Mouse (Mus musculus): Measurements from ENCODE around the gene Rasgef1b. TPM values are rescaled to one million over a fixed set of nuclear protein-coding genes. Genes with fewer than 3 reads are reported as not detected.
A peak's percentile ranks its signal among the peaks of the same experiment; 100 is the strongest.

The Rasgef1b gene
- polyA plus RNA-seq, 1 experiment from 2014 or later = 13.3 TPM

DNA sequence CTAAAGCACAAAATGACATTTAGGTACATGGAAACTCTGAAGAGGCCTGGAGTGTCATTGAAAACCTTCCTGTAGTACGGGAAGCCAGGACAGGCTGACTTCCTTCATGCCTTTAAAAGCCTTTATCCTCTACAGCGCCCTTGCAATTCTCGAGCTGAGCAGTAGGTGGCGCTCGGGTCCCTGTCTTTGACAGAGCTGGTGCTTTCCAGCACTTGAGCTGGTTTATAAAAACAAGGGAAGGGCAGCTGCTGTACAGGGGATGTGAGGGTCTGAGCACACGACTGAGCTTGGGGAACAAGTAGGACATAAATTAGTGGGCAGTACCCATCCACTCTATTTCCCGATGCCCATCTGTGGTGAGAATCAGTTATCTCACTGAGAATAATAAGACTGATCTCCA, 480.4 kb downstream of the Rasgef1b start:
- Histone ChIP-seq H3K4me3 (ENCODE audit: low read depth, low read length) (no peak overlapping the region), H3K27me3 (replicated peaks; ENCODE audit: control insufficient read depth, insufficient read depth, low read length) (no peaks in the 10 kb centered on the region), H3K9ac (ENCODE audit: low read depth, low read length) (no peak overlapping the region), H3K36me3 (ENCODE audit: control insufficient read depth, insufficient read depth, low read length) (no peaks in the 10 kb centered on the region), H3K9me3 (ENCODE audit: control insufficient read depth, low read length) (no peaks in the 10 kb centered on the region), H3K27ac (ENCODE audit: low read depth, low read length) (no peak overlapping the region), H3K4me1 (replicated peaks; ENCODE audit: control insufficient read depth, insufficient read depth, low read length) (peaks cover 15% of the 10 kb centered on the region), H3K4me2 (no peak overlapping the region)
- ATAC-seq (replicated peaks; ENCODE audit: low FRiP score) (no peak), DNase-seq (ENCODE audit: low spot score) (peak; percentile 88)
- WGBS = 3% methylated on average over 7 of the region's 7 CpGs

DNA sequence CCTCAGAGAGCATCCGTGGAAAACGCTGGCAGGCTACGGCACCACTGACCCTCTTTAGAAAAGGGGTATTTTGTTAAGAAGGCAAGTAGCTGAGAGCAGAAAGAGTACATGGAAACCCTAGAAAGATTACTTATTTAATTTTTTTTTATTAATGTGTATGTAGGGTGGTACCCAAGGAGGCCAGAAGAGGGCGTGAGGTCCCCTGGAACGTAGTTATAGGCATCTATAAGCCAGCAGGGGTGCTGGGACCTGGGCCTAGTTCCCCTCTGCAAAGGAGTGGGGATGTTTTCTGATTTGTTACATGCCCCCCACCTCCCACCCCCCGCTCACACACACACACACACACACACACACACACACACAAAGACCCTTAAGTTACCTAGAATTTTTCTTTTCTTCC, 480.9 kb downstream of the Rasgef1b start:
- no peaks in the 10 kb centered on the region for H3K27me3 ChIP-seq (replicated peaks; ENCODE audit: control insufficient read depth, insufficient read depth, low read length)
- H3K4me2 ChIP-seq = no peak overlapping the region
- H3K27ac ChIP-seq (ENCODE audit: low read depth, low read length) = no peak overlapping the region
- peaks cover 15% of the 10 kb centered on the region for H3K4me1 ChIP-seq (replicated peaks; ENCODE audit: control insufficient read depth, insufficient read depth, low read length)
- 87% methylated on average over 6 of the region's 6 CpGs for WGBS
- no peaks in the 10 kb centered on the region for H3K36me3 ChIP-seq (ENCODE audit: control insufficient read depth, insufficient read depth, low read length)
- DNase-seq (ENCODE audit: low spot score) (no peak), ATAC-seq (replicated peaks; ENCODE audit: low FRiP score) (no peak)
- H3K9ac ChIP-seq (ENCODE audit: low read depth, low read length) = no peak overlapping the region
- H3K4me3 ChIP-seq (ENCODE audit: low read depth, low read length) = no peak overlapping the region
- no peaks in the 10 kb centered on the region for H3K9me3 ChIP-seq (ENCODE audit: control insufficient read depth, low read length)

DNA sequence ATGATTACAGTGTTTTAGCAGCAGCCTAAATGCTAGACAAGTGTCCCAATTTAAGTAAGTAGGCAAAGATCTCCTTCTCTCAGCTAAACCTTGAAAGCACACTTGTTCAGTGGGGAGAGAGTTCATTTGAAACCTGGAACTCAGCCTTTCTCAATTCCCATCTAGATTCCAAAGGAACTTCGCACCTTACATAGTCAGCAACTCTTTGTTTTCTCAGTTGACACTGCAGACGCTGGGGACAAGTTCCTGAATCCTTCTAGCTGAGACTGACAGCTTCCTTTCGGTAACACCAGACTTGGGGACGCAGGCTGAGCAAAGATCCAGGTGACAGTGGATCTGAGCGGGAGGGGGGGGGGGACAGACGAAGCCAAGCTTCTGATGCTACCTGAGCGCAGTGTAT, 481.4 kb downstream of the Rasgef1b start:
- ATAC-seq (replicated peaks; ENCODE audit: low FRiP score) (no peak), DNase-seq (ENCODE audit: low spot score) (no peak)
- Histone ChIP-seq H3K4me3 (ENCODE audit: low read depth, low read length) (no peak overlapping the region), H3K9me3 (ENCODE audit: control insufficient read depth, low read length) (no peaks in the 10 kb centered on the region), H3K4me2 (no peak overlapping the region), H3K4me1 (replicated peaks; ENCODE audit: control insufficient read depth, insufficient read depth, low read length) (peaks cover 15% of the 10 kb centered on the region), H3K27ac (ENCODE audit: low read depth, low read length) (no peak overlapping the region), H3K36me3 (ENCODE audit: control insufficient read depth, insufficient read depth, low read length) (no peaks in the 10 kb centered on the region), H3K9ac (ENCODE audit: low read depth, low read length) (no peak overlapping the region), H3K27me3 (replicated peaks; ENCODE audit: control insufficient read depth, insufficient read depth, low read length) (no peaks in the 10 kb centered on the region)
- 80% methylated on average over 7 of the region's 7 CpGs for WGBS

DNA sequence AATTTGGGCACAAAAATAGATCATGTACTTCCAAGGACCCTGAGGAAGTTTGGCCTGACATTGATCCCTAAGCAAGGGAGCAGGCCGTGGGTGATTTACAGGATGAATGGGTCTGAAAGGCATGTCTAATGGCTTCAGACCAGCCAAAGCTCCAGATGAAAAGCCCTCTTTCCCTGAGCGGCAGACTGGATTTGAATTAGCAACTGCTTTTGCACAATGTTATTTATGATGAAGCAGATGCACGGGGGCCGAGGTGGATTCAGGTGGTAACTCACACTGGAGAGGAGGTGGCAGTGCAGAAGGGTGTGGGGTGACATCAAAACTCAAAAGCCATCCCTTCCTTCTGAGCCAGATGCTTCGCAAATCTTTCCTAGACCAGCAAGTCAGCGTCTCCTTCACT, 481.9 kb downstream of the Rasgef1b start:
- Histone ChIP-seq H3K4me2 (no peak overlapping the region), H3K9ac (ENCODE audit: low read depth, low read length) (no peak overlapping the region)
- 82% methylated on average over 6 of the region's 6 CpGs for WGBS

DNA sequence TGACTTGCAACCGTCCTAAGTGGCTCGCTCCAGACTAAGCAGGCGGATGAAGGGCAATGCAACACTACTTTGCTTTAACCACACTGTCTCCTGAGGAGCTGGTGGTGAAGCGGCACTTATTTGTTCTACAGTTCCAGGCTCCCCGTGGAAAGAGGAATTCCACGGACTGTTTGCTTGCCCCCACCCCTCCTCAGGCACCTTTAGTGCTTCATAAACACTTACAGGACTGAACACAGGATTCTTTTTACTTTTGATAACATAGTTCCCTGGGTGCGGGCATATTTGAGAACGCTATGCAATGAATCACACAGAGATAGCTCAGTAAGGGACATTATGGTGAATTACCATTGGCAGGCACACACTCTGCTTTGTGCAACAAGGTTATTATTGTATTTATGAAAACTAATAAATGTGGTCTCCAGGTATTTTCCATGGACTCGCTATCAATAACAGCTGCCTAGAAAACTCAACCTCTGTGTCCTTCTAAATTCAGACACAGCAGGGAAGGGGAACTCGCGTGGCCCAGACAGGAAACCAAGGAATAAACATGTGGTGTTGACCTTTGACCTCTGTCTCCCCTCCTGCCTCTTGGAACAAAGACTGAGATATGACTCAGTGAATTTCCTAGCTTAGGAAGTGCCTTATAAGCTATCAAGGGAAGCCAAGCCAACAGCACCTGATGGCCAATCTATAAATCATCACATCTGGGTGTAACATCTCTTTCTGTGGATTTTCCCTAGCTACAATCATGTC, 486.7 kb downstream of the Rasgef1b start:
- H3K4me1 ChIP-seq (replicated peaks; ENCODE audit: control insufficient read depth, insufficient read depth, low read length) = no peaks in the 10 kb centered on the region
- no peak overlapping the region for H3K9ac ChIP-seq (ENCODE audit: low read depth, low read length)
- H3K36me3 ChIP-seq (ENCODE audit: control insufficient read depth, insufficient read depth, low read length) = peaks cover 14% of the 10 kb centered on the region
- H3K27me3 ChIP-seq (replicated peaks; ENCODE audit: control insufficient read depth, insufficient read depth, low read length) = no peaks in the 10 kb centered on the region
- ATAC-seq (replicated peaks; ENCODE audit: low FRiP score) = no peak
- no peak overlapping the region for H3K4me3 ChIP-seq (ENCODE audit: low read depth, low read length)
- DNase-seq (ENCODE audit: low spot score) = no peak
- no peak overlapping the region for H3K27ac ChIP-seq (ENCODE audit: low read depth, low read length)
- no peak overlapping the region for H3K4me2 ChIP-seq
- WGBS = 78% methylated on average over 11 of the region's 11 CpGs
- H3K9me3 ChIP-seq (ENCODE audit: control insufficient read depth, low read length) = no peaks in the 10 kb centered on the region

More for the DNA sequence above, 481.9 kb downstream of the Rasgef1b start:
- Histone ChIP-seq H3K27ac (ENCODE audit: low read depth, low read length) (no peak overlapping the region), H3K4me1 (replicated peaks; ENCODE audit: control insufficient read depth, insufficient read depth, low read length) (peaks cover 15% of the 10 kb centered on the region), H3K36me3 (ENCODE audit: control insufficient read depth, insufficient read depth, low read length) (no peaks in the 10 kb centered on the region), H3K9me3 (ENCODE audit: control insufficient read depth, low read length) (no peaks in the 10 kb centered on the region), H3K4me3 (ENCODE audit: low read depth, low read length) (no peak overlapping the region), H3K27me3 (replicated peaks; ENCODE audit: control insufficient read depth, insufficient read depth, low read length) (no peaks in the 10 kb centered on the region)
- DNase-seq (ENCODE audit: low spot score) (no peak), ATAC-seq (replicated peaks; ENCODE audit: low FRiP score) (no peak)

DNA sequence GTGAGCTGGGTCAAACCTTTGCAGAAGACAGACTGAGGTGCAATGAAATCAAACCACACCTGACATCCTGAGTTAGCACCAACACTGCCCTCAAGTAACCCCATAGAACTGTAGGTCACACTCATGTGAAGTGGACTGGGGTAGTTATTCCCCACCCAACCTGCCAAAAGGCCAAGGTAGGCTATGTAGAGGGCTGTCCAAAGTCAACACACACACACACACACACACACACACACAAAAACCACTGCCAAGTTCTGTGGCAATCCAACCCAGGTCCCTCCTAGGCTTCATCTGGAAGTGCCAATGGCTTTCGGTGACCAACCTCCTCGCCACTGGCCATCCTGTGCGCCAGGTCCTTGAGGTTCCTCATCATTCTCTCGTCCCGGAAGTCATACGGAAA, 488.4 kb downstream of the Rasgef1b start:
- Histone ChIP-seq H3K36me3 (ENCODE audit: control insufficient read depth, insufficient read depth, low read length) (peaks cover 14% of the 10 kb centered on the region), H3K4me1 (replicated peaks; ENCODE audit: control insufficient read depth, insufficient read depth, low read length) (no peaks in the 10 kb centered on the region), H3K27me3 (replicated peaks; ENCODE audit: control insufficient read depth, insufficient read depth, low read length) (no peaks in the 10 kb centered on the region), H3K4me2 (no peak overlapping the region), H3K4me3 (ENCODE audit: low read depth, low read length) (no peak overlapping the region), H3K9me3 (ENCODE audit: control insufficient read depth, low read length) (no peaks in the 10 kb centered on the region), H3K27ac (ENCODE audit: low read depth, low read length) (no peak overlapping the region), H3K9ac (ENCODE audit: low read depth, low read length) (no peak overlapping the region)
- DNase-seq (ENCODE audit: low spot score) = no peak
- no peak for ATAC-seq (replicated peaks; ENCODE audit: low FRiP score)
- WGBS = 87% methylated on average over 6 of the region's 6 CpGs

DNA sequence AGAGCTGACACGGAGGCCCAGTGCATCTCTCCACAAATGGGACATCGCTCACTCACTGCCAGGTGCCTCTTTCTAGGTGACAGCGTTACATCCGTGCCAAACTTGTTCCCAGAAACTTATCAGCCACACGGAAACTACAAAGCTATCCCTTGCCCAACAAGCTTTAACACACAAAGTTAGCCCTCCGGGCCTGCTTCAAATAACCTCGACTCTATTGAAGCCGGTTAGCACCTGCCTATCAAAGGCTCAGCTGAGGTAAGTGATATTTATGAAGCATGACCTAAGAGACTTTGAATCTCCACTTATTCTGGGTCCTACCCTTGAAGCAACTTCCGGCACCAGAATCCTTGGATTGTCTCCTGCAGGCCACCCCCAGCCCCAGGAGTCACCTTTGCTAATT, 489.2 kb downstream of the Rasgef1b start:
- H3K4me2 ChIP-seq = no peak overlapping the region
- no peak overlapping the region for H3K4me3 ChIP-seq (ENCODE audit: low read depth, low read length)
- H3K36me3 ChIP-seq (ENCODE audit: control insufficient read depth, insufficient read depth, low read length) = peaks cover 14% of the 10 kb centered on the region
- H3K27me3 ChIP-seq (replicated peaks; ENCODE audit: control insufficient read depth, insufficient read depth, low read length) = no peaks in the 10 kb centered on the region
- H3K4me1 ChIP-seq (replicated peaks; ENCODE audit: control insufficient read depth, insufficient read depth, low read length) = no peaks in the 10 kb centered on the region
- 83% methylated on average over 9 of the region's 9 CpGs for WGBS
- H3K9me3 ChIP-seq (ENCODE audit: control insufficient read depth, low read length) = no peaks in the 10 kb centered on the region
- no peak overlapping the region for H3K27ac ChIP-seq (ENCODE audit: low read depth, low read length)
- DNase-seq (ENCODE audit: low spot score) (no peak), ATAC-seq (replicated peaks; ENCODE audit: low FRiP score) (no peak)
- H3K9ac ChIP-seq (ENCODE audit: low read depth, low read length) = no peak overlapping the region

DNA sequence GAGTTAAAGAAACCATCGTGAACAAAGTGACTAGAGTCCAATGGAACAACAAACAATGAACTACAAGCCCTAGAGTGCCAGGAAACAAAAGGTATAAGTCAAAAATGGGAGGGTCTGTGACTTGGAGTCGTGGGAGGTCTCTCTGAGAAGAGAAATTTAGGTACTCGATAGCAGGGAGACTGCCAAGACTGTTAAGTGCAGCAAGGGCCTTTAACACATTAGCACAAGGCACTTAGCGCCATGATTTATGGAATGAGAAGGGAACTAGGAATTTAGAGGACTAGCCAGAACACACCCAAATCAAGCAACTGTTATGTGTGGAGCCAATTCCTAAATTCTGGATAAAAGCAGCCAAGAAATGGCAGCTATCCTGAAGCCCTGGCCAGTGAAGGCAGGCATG, 490.7 kb downstream of the Rasgef1b start:
- Histone ChIP-seq H3K4me2 (no peak overlapping the region), H3K27ac (ENCODE audit: low read depth, low read length) (no peak overlapping the region), H3K9ac (ENCODE audit: low read depth, low read length) (no peak overlapping the region), H3K9me3 (ENCODE audit: control insufficient read depth, low read length) (no peaks in the 10 kb centered on the region), H3K27me3 (replicated peaks; ENCODE audit: control insufficient read depth, insufficient read depth, low read length) (no peaks in the 10 kb centered on the region), H3K4me1 (replicated peaks; ENCODE audit: control insufficient read depth, insufficient read depth, low read length) (no peaks in the 10 kb centered on the region), H3K36me3 (ENCODE audit: control insufficient read depth, insufficient read depth, low read length) (peaks cover 21% of the 10 kb centered on the region), H3K4me3 (ENCODE audit: low read depth, low read length) (no peak overlapping the region)
- WGBS = 78% methylated on average over 4 of the region's 4 CpGs
- ATAC-seq (replicated peaks; ENCODE audit: low FRiP score) (no peak), DNase-seq (ENCODE audit: low spot score) (no peak)

Measured in liver, embryonic 11.5 days (tissue).